Mouse (Mus musculus): Measurements from ENCODE around the gene Hsd17b14. TPM values are rescaled to one million over a fixed set of nuclear protein-coding genes. Genes with fewer than 3 reads are reported as not detected.

Hsd17b14 gene
- polyA plus RNA-seq, 1 experiment from 2014 or later = 0.43 TPM

DNA sequence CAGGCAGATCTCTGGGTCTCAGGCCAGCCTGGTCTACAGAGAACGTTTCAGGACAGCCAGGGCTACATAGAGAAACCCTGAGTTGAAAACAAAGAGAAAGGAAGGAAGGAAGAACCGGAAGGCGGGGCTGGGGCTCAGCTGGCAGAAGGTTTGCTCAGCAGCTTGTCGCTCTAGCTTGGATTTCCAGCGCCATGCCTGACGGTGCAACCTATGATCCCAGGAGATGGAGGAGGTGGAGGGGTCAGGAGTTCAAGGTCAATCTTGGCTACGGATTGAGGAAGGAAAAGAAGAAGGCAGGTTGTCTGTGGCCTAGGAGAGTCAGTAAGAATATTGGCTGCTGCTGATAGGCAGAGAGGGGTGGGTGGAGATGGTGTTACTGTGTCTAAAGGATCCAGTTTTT, 5.5 kb downstream of the Hsd17b14 start:
- 86% methylated on average over 7 of the region's 7 CpGs for WGBS
- no peaks in the 10 kb centered on the region for H3K27me3 ChIP-seq (replicated peaks)
- H3K9ac ChIP-seq = no peak overlapping the region
- no peaks in the 10 kb centered on the region for H3K9me3 ChIP-seq
- no peaks in the 10 kb centered on the region for H3K36me3 ChIP-seq
- H3K27ac ChIP-seq = no peak overlapping the region
- H3K4me1 ChIP-seq = no peaks in the 10 kb centered on the region
- no peak overlapping the region for H3K4me2 ChIP-seq (replicated peaks)
- no peak overlapping the region for H3K4me3 ChIP-seq
- ATAC-seq (ENCODE audit: low FRiP score, low read depth) = no peak

GRCm38 (mm10) chr7:45560843-45561623, 6.3 kb downstream of the Hsd17b14 start:
- WGBS = 31% methylated on average over 17 of the region's 17 CpGs
- H3K4me1 ChIP-seq = no peaks in the 10 kb centered on the region
- no peak overlapping the region for H3K9ac ChIP-seq
- H3K36me3 ChIP-seq = no peaks in the 10 kb centered on the region
- H3K27ac ChIP-seq = no peak overlapping the region
- H3K27me3 ChIP-seq (replicated peaks) = no peaks in the 10 kb centered on the region
- no peaks in the 10 kb centered on the region for H3K9me3 ChIP-seq
- ATAC-seq (ENCODE audit: low FRiP score, low read depth) = no peak
- H3K4me2 ChIP-seq (replicated peaks) = 0 out of 2 replicates have a peak overlapping the region, but pooled peaks have one; percentile 7
- no peak overlapping the region for H3K4me3 ChIP-seq

DNA sequence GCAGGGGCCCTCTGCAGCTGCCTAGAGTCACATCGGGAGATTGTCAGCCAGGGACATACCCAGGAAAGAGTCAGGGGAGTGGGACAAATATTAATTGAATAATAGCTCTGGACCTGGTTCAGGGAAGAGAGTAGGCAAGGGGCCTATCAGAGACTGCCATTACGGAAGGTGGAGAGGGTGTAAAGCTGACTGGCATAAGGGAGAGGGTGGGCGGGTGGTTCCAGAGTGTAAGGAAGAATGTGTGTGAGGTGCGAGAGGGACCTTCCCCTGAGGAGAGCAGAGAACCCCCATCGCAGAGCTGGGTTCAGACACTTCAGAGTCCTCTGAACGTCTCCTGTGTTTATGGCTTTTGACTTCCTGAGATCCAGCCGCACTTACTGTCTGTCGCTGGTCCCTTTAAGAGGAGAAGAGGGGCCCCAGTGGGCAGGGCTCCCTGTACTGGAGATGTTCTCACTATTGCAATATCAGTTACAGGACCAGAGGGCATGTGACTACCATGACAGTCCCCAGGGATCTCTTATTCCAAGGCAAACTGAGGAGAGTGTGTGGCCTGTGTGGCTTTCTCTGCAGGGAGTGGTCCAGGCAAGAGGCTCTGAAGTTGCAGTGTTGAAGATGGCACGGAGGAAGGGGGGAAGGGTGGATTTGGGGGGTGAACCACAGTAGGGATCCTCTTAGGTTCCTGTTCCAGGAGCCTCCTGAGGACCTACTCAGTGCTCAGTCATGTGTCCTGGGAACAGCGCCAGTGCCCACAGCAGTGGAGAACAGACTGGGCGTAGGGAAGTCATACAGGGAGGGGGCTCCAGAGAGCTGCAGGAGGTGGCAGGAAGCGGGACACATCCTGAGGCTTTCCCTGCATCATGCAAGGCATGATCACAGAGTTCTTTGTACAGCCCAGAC, 7.2 kb downstream of the Hsd17b14 start:
- no peak for ATAC-seq (ENCODE audit: low FRiP score, low read depth)
- H3K27ac ChIP-seq = no peak overlapping the region
- no peak overlapping the region for H3K4me3 ChIP-seq
- H3K4me2 ChIP-seq (replicated peaks) = no peak overlapping the region
- no peaks in the 10 kb centered on the region for H3K36me3 ChIP-seq
- no peaks in the 10 kb centered on the region for H3K4me1 ChIP-seq
- H3K9me3 ChIP-seq = no peaks in the 10 kb centered on the region
- H3K27me3 ChIP-seq (replicated peaks) = no peaks in the 10 kb centered on the region
- WGBS = 53% methylated on average over 12 of the region's 12 CpGs
- no peak overlapping the region for H3K9ac ChIP-seq

GRCm38 (mm10) chr7:45564811-45565210, 10.1 kb downstream of the Hsd17b14 start:
- H3K9ac ChIP-seq = no peak overlapping the region
- H3K27ac ChIP-seq = no peak overlapping the region
- H3K36me3 ChIP-seq = no peaks in the 10 kb centered on the region
- 85% methylated on average over 2 of the region's 2 CpGs for WGBS
- H3K4me1 ChIP-seq = peaks cover 4% of the 10 kb centered on the region; the same call in 1 of the 2 replicates
- H3K4me3 ChIP-seq = no peak overlapping the region
- H3K4me2 ChIP-seq (replicated peaks) = no peak overlapping the region
- ATAC-seq (ENCODE audit: low FRiP score, low read depth) = no peak
- H3K27me3 ChIP-seq (replicated peaks) = no peaks in the 10 kb centered on the region
- no peaks in the 10 kb centered on the region for H3K9me3 ChIP-seq

GRCm38 (mm10) chr7:45565446-45565845, 10.8 kb downstream of the Hsd17b14 start:
- ATAC-seq (ENCODE audit: low FRiP score, low read depth) = no peak
- H3K27ac ChIP-seq = no peak overlapping the region
- no peaks in the 10 kb centered on the region for H3K36me3 ChIP-seq
- no peak overlapping the region for H3K4me3 ChIP-seq
- no peak overlapping the region for H3K9ac ChIP-seq
- no peaks in the 10 kb centered on the region for H3K27me3 ChIP-seq (replicated peaks)
- H3K4me1 ChIP-seq = peaks cover 4% of the 10 kb centered on the region; the same call in 1 of the 2 replicates
- no peak overlapping the region for H3K4me2 ChIP-seq (replicated peaks)
- WGBS = 91% methylated on average over 9 of the region's 9 CpGs
- H3K9me3 ChIP-seq = no peaks in the 10 kb centered on the region

DNA sequence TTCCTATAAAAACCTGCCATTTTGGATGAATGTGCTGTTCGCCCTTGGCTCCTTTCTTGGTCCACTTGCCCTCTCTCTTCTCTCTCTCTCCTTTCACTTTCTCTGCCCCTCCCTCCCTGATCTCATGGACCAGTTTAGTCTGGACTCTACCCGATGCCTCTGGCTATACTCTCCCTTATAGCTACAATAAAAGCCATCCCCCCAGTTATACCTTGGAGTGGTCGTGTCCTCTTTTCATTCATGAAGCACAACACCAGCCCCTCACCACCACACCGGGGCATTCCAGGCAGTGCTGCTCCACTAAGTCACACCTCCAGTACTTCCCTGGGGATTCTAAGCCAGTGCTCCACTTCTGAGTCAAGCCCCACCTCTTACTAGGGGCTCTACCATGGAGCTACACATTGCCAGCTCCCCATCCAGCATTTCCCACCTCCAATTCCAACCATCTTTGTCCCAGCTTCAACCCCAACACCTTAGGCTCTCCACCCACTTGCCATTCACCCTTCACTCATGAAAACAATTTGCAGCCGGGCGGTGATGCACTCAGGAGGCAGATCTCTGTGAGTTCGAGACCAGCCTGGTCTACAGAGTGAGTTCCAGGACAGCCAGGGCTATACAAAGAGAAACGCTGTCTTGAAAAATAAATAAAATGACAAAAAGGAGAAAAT, 12.6 kb downstream of the Hsd17b14 start:
- Histone ChIP-seq H3K4me1 (peaks cover 21% of the 10 kb centered on the region), H3K9ac (no peak overlapping the region), H3K27me3 (replicated peaks) (no peaks in the 10 kb centered on the region), H3K4me3 (no peak overlapping the region), H3K4me2 (replicated peaks) (peak overlapping the region; percentile 71), H3K9me3 (no peaks in the 10 kb centered on the region), H3K36me3 (no peaks in the 10 kb centered on the region), H3K27ac (no peak overlapping the region)
- 75% methylated on average over 8 of the region's 8 CpGs for WGBS
- no peak for ATAC-seq (ENCODE audit: low FRiP score, low read depth)

DNA sequence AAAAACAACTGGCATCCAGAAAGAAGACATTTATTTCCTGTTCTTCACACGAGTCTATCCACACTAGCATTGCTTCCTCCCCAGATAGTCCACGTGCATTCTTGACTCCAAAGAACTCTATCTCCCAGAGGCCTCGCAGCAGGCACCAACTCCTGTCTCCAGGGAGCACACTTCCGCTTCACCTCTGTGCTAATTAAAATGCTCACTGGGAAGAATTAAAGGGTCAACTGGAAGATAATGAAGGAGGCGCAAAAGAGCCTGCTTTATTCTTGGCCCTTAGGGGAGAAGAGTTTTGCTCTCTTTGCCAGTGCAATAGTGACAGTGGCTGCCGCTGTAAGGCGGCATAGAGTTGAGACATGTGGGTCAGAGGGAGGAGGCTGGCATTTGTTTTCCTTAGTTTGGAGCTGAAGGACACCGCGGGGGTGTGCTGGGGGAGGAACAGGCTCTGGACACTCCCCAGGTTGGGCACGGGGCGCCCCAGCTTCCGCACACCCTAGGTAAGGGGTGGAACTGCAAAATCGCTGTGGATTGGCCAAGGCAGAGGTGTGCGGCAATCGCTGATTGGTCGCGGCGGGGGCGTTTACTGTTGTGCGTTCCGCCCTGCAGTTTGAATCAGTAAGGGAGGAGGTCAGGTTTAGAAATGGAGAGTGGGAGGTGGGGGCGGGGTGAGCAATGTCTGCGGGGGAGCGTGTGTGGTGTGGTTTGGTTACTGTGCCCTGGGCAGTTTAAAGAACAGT, 13.3 kb downstream of the Hsd17b14 start:
- H3K36me3 ChIP-seq = no peaks in the 10 kb centered on the region
- peak; percentile 85 for ATAC-seq (ENCODE audit: low FRiP score, low read depth)
- peak overlapping the region; percentile 42 for H3K4me3 ChIP-seq
- H3K4me2 ChIP-seq (replicated peaks) = peak overlapping the region; percentile 71
- 2% methylated on average over 24 of the region's 24 CpGs for WGBS
- H3K27me3 ChIP-seq (replicated peaks) = no peaks in the 10 kb centered on the region
- H3K9me3 ChIP-seq = no peaks in the 10 kb centered on the region
- peak overlapping the region; percentile 1; the same call in 1 of the 2 replicates for H3K9ac ChIP-seq
- H3K27ac ChIP-seq = peak overlapping the region; percentile 10; the same call in 1 of the 2 replicates
- H3K4me1 ChIP-seq = peaks cover 21% of the 10 kb centered on the region

DNA sequence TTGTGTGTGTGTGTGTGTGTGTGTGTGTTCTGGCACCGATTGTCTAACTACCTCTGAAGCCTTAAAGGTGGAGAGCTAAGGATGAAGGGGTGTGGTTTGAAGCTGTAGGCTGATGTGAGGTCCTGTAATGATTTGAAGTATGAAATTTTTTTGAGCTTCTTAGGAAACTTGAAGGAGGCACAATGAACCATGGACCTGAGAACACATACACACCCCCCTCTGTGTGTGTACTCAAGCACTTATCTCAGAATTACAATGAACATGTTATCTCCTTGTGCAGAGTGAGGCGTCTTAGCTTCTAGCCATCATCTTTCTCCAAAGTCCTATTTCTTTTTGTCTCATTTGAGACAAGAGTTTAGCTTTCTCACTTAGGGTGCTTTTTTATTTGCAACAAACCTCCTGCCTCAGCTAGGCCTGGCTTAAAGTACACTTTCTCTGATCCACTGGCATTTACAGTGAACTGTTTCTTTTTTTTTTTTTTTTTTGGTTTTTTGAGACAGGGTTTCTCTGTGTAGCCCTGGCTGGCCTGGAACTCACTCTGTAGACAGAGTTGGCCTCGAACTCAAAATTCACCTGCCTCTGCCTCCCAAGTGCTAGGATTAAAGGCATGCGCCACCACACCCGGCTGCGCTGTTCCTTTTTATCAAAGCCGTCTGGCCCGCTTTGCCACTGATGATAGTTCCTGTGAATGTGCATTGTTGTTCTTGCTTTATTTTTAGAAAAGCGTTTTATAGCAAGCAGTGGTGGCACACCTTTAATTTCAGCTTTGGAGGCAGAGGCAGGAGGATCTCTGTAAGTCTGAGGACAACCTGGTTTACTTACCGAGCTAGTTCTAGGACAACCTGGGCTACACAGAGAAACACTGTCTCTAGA, 14.1 kb downstream of the Hsd17b14 start:
- no peaks in the 10 kb centered on the region for H3K27me3 ChIP-seq (replicated peaks)
- H3K4me1 ChIP-seq = peaks cover 21% of the 10 kb centered on the region
- H3K36me3 ChIP-seq = no peaks in the 10 kb centered on the region
- H3K9me3 ChIP-seq = no peaks in the 10 kb centered on the region
- no peak for ATAC-seq (ENCODE audit: low FRiP score, low read depth)
- peak overlapping the region; percentile 71 for H3K4me2 ChIP-seq (replicated peaks)
- no peak overlapping the region for H3K9ac ChIP-seq
- peak overlapping the region; percentile 42 for H3K4me3 ChIP-seq
- 82% methylated on average over 10 of the region's 10 CpGs for WGBS
- H3K27ac ChIP-seq = peak overlapping the region; percentile 10; the same call in 1 of the 2 replicates

- Histone ChIP-seq H3K9ac (peak within 1 kb of the TSS; percentile 86), H3K4me3 (peak within 1 kb of the TSS; percentile 68), H3K36me3 (no peaks in the 10 kb centered on the region), H3K4me1 (peaks cover 21% of the 10 kb centered on the region), H3K4me2 (replicated peaks) (peak within 1 kb of the TSS; percentile 76), H3K27ac (peak within 1 kb of the TSS; percentile 72), H3K9me3 (no peaks in the 10 kb centered on the region), H3K27me3 (replicated peaks) (no peaks in the 10 kb centered on the region)
- WGBS = under 1% methylated on average over 42 of the region's 42 CpGs
- ATAC-seq (ENCODE audit: low FRiP score, low read depth) = peak; percentile 71
Observed at GRCm38 (mm10) chr7:45570103-45570741, 15.5 kb downstream of the Hsd17b14 start, which contains the start of gene Bcat2. Gene Bcat2 (plus strand): TSS chr7:45570153.

DNA sequence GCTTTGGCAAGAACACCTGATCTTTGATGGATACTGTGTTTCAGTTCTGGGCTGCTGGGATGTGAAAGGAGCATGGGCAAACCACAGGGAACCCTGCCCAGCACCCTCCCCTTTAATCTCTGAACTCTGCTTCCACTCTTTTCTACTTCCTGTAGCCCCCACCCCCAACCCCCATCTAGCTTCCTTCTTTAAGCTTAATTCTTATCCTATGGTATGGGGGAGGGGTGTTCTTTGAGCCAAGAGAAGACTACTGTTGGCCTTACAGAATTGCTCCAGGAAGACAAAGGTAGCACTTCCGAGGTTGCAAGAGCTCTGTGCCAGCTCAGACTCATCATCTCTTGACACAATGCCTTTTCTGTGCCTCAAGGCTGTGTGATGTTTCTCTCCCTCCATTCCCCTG, 17.3 kb downstream of the Hsd17b14 start:
- H3K27me3 ChIP-seq (replicated peaks) = no peaks in the 10 kb centered on the region
- H3K27ac ChIP-seq = no peak overlapping the region
- peaks cover 5% of the 10 kb centered on the region; the same call in 1 of the 2 replicates for H3K36me3 ChIP-seq
- WGBS = 58% methylated on average over 1 of the region's 1 CpGs
- H3K9me3 ChIP-seq = no peaks in the 10 kb centered on the region
- peak overlapping the region; percentile 76; the same call in 1 of the 2 replicates for H3K4me2 ChIP-seq (replicated peaks)
- no peak for ATAC-seq (ENCODE audit: low FRiP score, low read depth)
- H3K4me1 ChIP-seq = peaks cover 21% of the 10 kb centered on the region
- H3K9ac ChIP-seq = no peak overlapping the region
- no peak overlapping the region for H3K4me3 ChIP-seq
